Mouse (Mus musculus) kidney, postnatal 25 days (tissue): ENCODE results near the gene Olfm2.
"Not testable (repeated sequence)": the region's sequence is repeated elsewhere in the genome, so short reads cannot be mapped to it uniquely, and the experiment has no call there.

Experiments
- DNase-seq, 2 experiments: peaks; one replicate each; pipeline ENCODE4 v3.0.0; 2021; ENCODE audit warnings: mixed read lengths in 2 of 2

The Olfm2 gene

DNA sequence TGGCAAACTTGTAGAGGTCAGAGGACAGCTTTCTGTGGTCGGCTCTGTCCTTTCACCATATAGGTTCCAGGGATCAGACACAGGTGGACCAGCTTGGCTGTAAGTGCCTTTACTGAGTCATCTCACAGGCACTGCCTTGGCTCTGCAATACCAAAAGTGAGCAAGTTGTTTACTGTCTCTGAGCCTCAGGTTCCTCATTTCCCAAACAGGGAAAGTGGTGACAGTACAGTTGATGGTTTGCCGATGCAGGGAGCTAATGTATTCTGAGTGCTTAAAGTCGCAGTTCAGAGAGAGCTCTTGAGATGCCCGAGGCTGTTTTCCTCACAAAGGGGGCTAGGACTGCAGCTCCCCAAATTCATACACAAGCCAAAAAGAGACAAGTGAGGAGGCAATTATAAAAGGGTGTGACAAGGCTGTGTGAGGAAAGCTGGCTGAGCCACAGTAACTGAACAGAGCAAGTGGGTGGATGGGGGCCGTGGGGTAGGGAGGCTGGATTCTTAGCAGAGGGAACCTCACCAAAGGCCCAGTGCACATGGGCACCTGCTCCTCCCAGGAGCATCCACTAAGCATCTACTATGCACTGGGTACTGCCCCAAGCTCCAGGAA is 49.9 kb downstream of the Olfm2 start:
- DNase-seq, result no peak

DNA sequence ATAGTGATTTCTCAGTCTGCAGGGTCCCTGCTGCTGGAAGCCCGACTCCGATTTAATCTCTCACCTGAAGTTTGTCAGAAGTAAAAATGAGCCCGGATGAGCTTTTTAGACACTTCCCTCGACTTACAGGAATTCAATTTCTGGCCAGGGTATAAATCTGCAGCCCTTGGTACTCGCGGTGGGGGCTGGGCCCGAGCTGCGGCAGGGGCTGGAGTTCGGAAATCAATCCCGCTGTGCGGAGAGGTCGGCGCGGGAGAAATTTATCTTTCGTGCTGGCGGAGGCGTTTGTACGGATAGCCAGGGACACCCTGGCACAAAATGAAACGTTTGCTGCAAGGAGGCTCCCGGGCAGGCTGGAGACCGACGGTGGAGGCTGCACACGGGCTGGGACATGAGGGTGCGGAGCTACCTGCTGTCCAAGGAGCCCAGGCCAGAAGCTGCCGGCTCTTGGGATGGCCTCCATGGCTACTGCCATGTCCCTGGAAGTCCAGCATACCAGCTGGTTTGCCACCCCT is 51.4 kb downstream of the Olfm2 start:
- no peak for DNase-seq

- no peak for DNase-seq
Measured at GRCm38 (mm10) chr9:20692863-20693262, 53.3 kb downstream of the Olfm2 start.

DNA sequence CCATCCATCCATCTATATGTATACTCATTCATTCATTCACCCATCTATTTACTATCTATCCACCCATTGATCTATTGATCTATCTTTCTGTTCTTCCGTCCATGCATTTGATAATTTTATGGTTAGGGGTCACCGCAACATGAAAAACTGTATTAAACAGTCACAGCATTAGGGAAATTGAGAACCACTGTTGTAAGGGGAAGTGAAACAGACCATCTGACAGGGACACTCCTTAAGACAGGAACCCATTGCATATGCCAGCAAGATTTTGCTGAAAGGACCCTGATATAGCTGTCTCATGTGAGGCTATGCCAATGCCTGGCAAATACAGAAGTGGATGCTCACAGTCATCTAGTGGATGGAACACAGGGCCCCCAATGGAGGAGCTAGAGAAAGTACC is 55.7 kb downstream of the Olfm2 start:
- DNase-seq, result not testable (repeated sequence)

DNA sequence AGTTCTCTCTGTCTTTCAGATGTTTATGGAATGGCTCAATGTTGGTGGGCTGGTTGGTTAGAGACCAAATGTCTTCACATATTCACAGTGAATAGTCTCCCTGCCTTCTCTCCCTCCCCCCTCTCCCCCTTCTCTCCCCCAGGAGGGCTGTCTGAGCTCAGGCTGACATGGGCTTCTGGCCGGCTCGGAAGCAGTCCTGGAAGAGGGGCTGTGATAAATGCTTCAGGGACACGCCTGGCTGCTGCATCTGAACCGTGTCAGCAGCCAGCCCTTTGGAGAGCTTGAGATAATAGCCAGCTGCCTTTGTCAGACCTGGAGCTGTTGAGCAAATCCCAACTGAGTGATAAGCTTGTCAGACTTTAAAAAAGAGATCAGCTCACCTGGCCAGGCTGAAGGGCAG is 56.2 kb downstream of the Olfm2 start:
- no peak for DNase-seq

DNA sequence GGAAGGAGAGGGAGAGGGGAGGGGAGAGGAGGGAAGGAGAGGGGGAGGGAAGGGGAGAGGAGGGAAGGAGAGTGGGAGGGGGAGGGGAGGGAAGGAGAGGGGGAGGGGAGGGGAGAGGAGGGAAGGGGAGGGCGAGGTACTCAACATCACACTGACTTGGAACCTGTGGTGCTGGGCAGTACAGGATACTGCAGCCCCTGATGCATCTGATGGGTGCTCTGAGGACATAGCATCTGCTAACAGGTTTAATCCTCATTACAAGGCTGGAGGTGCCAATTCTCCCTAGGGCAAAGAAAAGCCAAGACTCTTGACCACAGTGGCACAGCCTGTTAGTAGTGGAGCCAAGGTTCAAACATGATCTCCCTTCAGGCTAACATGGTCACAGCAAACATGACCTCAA is 56.7 kb downstream of the Olfm2 start:
- no peak for DNase-seq

GRCm38 (mm10) chr9:20685081-20685861 is 60.9 kb downstream of the Olfm2 start:
- no peak for DNase-seq

DNA sequence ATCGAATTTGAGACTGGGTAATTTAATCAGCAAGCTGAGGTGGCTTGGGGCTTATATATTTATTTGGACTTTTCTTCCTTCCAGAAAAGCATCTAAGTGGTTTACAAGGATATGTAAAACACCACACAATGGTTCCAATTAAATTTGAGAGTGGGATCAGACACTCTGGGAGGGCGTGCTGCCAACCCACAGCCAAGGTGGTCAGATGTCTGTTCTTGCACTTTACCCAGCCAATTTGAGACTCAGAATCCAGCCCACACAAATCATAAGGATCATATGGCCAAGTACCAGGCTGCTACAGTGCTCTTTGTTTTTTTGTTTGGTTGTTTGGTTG is 63.8 kb downstream of the Olfm2 start:
- DNase-seq, result no peak

- DNase-seq, result no peak
Measured at GRCm38 (mm10) chr9:20681546-20682388, 64.4 kb downstream of the Olfm2 start.

GRCm38 (mm10) chr9:20680378-20680958 is 65.7 kb downstream of the Olfm2 start:
- DNase-seq, result no peak

DNA sequence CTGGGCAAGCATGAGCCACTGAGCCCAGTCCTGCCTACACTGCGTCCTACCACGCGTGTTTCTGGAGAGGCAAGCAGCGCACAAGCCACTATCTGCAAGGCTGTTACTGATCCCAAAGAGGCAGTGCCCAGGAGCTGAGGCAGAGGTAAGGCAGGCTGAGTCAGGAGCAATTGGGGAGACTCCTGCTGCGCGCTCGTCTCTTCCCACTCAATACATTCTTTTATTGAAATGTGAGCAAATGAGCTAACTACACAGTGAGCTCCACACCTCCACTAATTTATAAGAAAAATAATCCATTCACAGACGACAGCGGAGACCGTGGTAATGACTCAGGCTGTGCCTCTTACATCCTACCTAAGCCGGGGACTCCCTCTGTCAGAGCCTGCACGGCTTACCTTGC is 68.3 kb downstream of the Olfm2 start:
- DNase-seq, result no peak

GRCm38 (mm10) chr9:20672047-20672446 is 74.1 kb downstream of the Olfm2 start:
- DNase-seq, result no peak

- DNase-seq, result no peak
Measured at GRCm38 (mm10) chr9:20668065-20668464, 78.1 kb downstream of the Olfm2 start.

DNA sequence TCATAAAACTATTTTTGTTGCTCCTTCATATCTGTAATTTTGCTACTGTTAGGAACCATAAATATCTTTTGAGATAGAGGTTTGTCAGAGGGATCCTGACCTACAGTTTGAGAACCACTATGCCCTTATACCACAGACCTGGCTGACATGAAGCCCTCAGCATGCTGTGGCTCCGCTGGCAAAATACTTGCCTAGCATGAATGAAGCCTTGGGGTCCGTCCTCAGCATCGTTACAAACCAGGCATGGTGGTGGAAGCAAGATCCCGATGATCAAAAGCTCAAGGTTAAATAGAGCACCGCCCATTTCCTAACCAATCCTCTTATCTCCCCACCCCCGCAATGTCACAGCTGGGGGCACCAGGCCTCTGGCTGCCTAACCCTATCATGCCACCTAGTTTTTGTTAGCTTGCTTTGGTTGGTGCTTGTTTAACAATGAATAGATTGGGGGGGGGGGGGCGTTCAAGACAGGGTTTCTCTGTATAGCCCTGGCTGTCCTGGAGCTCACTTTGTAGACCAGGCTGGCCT is 79.6 kb downstream of the Olfm2 start:
- DNase-seq, result no peak

GRCm38 (mm10) chr9:20665925-20666324 is 80.2 kb downstream of the Olfm2 start:
- DNase-seq, result no peak

DNA sequence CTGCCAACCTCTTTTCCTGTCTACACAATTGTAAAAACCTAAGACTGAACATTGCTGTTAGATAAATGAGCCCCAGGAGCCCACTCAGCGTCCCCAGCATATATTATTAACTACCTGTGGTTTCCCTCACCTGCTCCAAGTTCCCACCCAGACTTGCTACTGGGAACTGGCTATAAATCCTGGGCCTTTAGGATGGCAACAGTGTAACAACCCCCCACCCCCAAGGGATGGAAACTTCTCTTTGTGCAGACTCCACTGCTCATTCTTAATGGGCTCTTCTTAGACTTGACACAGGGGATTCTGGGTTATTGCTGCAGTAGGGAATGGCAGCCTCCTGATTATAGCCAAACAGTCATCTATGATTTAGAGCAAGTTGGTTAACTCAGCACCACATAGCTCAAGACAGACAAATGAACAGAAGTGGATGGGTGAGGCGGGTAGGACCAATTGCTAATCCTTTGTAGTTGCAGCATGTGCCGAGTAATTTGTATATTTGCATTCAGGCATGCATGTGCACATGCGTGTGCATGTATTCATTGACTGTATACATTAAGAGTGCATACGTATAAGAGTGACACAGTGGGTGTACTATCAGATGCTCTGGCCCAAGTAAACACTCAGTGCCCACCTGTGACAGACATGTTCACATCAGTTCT is 81.0 kb downstream of the Olfm2 start:
- no peak for DNase-seq

DNA sequence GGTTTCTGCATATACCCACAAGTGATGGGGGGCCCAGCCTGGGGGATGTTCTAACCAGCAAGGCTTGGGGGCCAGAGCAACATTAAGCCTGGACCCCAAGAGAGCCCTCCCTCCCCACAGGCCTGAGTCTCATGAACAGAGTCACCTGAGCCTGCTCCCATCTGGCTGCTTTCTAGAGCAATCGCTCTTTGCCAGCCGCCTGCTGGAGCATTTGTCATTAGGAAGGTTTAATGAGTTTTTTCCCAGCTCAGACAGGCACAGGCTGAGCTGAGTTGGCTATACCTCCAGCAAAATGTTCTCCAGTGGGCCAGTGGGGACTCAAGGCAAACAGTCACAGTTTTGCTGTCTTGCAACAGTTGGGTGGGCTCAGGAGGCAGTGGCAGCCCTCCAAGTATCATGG is 81.8 kb downstream of the Olfm2 start:
- DNase-seq, result peak in 1 of 2 experiments; percentile 47

DNA sequence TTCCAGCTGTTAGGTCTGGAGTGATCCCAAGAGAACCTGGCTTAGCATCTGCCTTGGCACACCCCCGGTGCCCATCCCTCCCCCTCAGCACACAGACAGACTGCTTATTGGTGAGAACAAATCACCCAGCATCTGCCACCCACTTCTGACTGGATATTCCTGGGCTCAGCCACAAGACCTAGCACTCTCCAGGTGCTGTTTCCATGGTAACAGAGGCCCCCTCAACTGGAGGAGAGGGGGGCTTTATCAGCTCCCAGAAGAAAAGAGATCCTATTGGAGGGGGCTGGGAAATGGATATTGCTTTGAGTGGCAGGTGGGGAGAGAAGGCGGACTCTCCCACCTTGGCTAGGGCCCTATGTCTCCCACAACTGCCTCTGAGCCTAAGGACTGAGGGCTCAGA is 82.2 kb downstream of the Olfm2 start:
- no peak for DNase-seq

- no peak for DNase-seq
Measured at GRCm38 (mm10) chr9:20662874-20663273, 83.3 kb downstream of the Olfm2 start.

GRCm38 (mm10) chr9:20662325-20662724 is 83.8 kb downstream of the Olfm2 start:
- DNase-seq, result peak; percentile 60 to 78

DNA sequence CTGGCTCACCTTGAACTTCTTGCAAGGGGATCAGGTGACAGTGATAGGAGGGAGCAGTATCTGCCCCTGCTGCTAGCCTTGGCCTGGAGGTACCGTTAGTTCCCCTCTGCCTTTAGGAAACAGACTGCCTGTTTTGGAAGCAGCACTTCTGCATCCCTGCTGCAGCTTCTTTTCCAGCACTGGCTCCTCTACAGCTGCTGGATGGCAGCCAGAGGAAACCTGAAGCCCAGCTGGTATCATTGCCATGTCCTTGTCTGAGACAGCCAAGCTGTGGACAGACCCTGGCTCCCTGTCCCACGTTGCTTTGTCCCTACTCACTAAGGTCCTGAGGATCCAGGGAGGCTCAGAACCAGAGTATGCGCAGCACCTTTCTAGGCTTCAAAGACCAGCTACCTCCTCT is 88.6 kb downstream of the Olfm2 start:
- no peak for DNase-seq

GRCm38 (mm10) chr9:20653859-20654258 is 92.3 kb downstream of the Olfm2 start:
- DNase-seq, result no peak
